Mouse (Mus musculus) right cerebral cortex, postnatal 10 days (tissue): Measurements from ENCODE around the gene Eng.

ENCODE experiments used
- DNase-seq, 2 experiments: peaks; one replicate each; pipeline ENCODE4 v3.0.0; 2021; ENCODE audit warnings: low spot score in 2 of 2

Gene Eng

GRCm38 (mm10) chr2:32621517-32621859 is 24.9 kb upstream of the Eng start, which contains the start of gene Ak1:
Gene Ak1, plus strand, starts transcription at chr2:32621758.
- DNase-seq = no peak

- no peak for DNase-seq
These were observed 22.2 kb upstream of the Eng start for GRCm38 (mm10) chr2:32624111-32624748.

GRCm38 (mm10) chr2:32625212-32625872 is 21.1 kb upstream of the Eng start:
- DNase-seq = peak; percentile 90 to 92

GRCm38 (mm10) chr2:32625873-32626694 is 20.3 kb upstream of the Eng start:
- peak; percentile 78 to 81 for DNase-seq

- DNase-seq = peak in 1 of 2 experiments; percentile 59
These were observed 18.9 kb upstream of the Eng start for GRCm38 (mm10) chr2:32627266-32628043.

- DNase-seq = no peak
These were observed 18.3 kb upstream of the Eng start for GRCm38 (mm10) chr2:32628044-32628550.

GRCm38 (mm10) chr2:32628729-32629128 is 17.7 kb upstream of the Eng start:
- DNase-seq = peak; percentile 85 to 88

GRCm38 (mm10) chr2:32629276-32629976 is 17.0 kb upstream of the Eng start:
- peak; percentile 70 to 81 for DNase-seq

- no peak for DNase-seq
These were observed 16.4 kb upstream of the Eng start for GRCm38 (mm10) chr2:32630036-32630435.

GRCm38 (mm10) chr2:32631046-32631445 is 15.3 kb upstream of the Eng start:
- DNase-seq = no peak

- DNase-seq = peak; percentile 75 to 83
These were observed 14.5 kb upstream of the Eng start for GRCm38 (mm10) chr2:32631737-32632394.

GRCm38 (mm10) chr2:32633660-32634059 is 12.7 kb upstream of the Eng start:
- DNase-seq = no peak

GRCm38 (mm10) chr2:32634277-32635105 is 11.9 kb upstream of the Eng start:
- no peak for DNase-seq

GRCm38 (mm10) chr2:32636617-32637016 is 9.8 kb upstream of the Eng start:
- no peak for DNase-seq

- DNase-seq = peak; percentile 58 to 59
These were observed 8.6 kb upstream of the Eng start for GRCm38 (mm10) chr2:32637778-32638281.

GRCm38 (mm10) chr2:32639632-32640031 is 6.8 kb upstream of the Eng start:
- no peak for DNase-seq

GRCm38 (mm10) chr2:32640550-32641051 is 5.8 kb upstream of the Eng start:
- DNase-seq = no peak

- no peak for DNase-seq
These were observed 4.6 kb upstream of the Eng start for GRCm38 (mm10) chr2:32641810-32642209.

- DNase-seq = no peak
These were observed 3.6 kb upstream of the Eng start for GRCm38 (mm10) chr2:32642813-32643212.
